Mouse (Mus musculus) ES-E14 (cell line): ENCODE data around the gene Hint1. TPM values are rescaled to one million over a fixed set of nuclear protein-coding genes. Genes with fewer than 3 reads are reported as not detected.

Experiments
- DNase-seq: peaks from one replicate; pipeline ENCODE4 v3.0.0-alpha.2; 2013; ENCODE audit warnings: low read depth, low spot score
- H3K27ac ChIP-seq: 2 replicates; pipeline ENCODE4 v1.5.1; 2012; ENCODE audit warnings: low read depth, mild to moderate bottlenecking, low read length, moderate library complexity, mixed read lengths; ENCODE audit not compliant: poor library complexity, insufficient read depth, severe bottlenecking
- H3K36me3 ChIP-seq: 2 replicates; pipeline ENCODE4 v1.6.1; 2012; ENCODE audit warnings: mild to moderate bottlenecking, low read length, moderate library complexity, mixed read lengths; ENCODE audit not compliant: control insufficient read depth, poor library complexity, insufficient read depth, severe bottlenecking
- H3K4me1 ChIP-seq, 2 experiments: fragments of 150-350 bp in 1 of 2; sonication (generic) in 1 of 2; 2 replicates each; pipeline ENCODE4 v1.6.1; 2012; ENCODE audit warnings: low read length in 2 of 2, mild to moderate bottlenecking in 1 of 2, mixed read lengths in 1 of 2; ENCODE audit not compliant: control insufficient read depth in 2 of 2, insufficient read depth in 2 of 2, poor library complexity in 1 of 2
- H3K4me3 ChIP-seq, 2 experiments: fragments of 150-350 bp in 1 of 2; sonication (generic) in 1 of 2; 2 replicates each; pipeline ENCODE4 v1.5.1; 2012; ENCODE audit warnings: low read length in 2 of 2, low read depth in 1 of 2, mild to moderate bottlenecking in 1 of 2, mixed read lengths in 1 of 2; ENCODE audit not compliant: insufficient read depth in 1 of 2, poor library complexity in 1 of 2, severe bottlenecking in 1 of 2
- H3K9ac ChIP-seq: 2 replicates; pipeline ENCODE4 v1.6.1; 2012; ENCODE audit warnings: low read depth, mild to moderate bottlenecking, low read length, mixed read lengths; ENCODE audit not compliant: poor library complexity, insufficient read depth, severe bottlenecking
- H3K9me3 ChIP-seq: fragments of 150-350 bp; sonication (generic); 2 replicates; pipeline ENCODE4 v1.6.1; 2012; ENCODE audit warnings: low read depth, mild to moderate bottlenecking, low read length; ENCODE audit not compliant: control insufficient read depth, insufficient read depth
- CHD2 ChIP-seq: IDR thresholded peaks from 2 replicates; pipeline ENCODE4 v1.6.1; 2014; ENCODE audit warnings: mild to moderate bottlenecking, low read depth, low read length, inconsistent platforms
- HCFC1 ChIP-seq: IDR thresholded peaks from 2 replicates; pipeline ENCODE4 v1.6.1; 2012; ENCODE audit warnings: low read length, inconsistent platforms, borderline replicate concordance; ENCODE audit not compliant: insufficient read depth
- MAFK ChIP-seq: IDR thresholded peaks from 2 replicates; pipeline ENCODE4 v1.6.1; 2014; ENCODE audit warnings: mild to moderate bottlenecking, low read depth, low read length, inconsistent platforms; ENCODE audit not compliant: insufficient read depth
- ZC3H11A ChIP-seq: IDR thresholded peaks from 2 replicates; pipeline ENCODE4 v1.6.1; 2012; ENCODE audit warnings: low read depth, mild to moderate bottlenecking, inconsistent platforms, low read length, borderline replicate concordance
- ZNF384 ChIP-seq: IDR thresholded peaks from 2 replicates; pipeline ENCODE4 v1.6.1; 2012; ENCODE audit warnings: low read depth, low read length, inconsistent platforms
- in situ Hi-C, 2 experiments: fragments of 600-800 bp; cut with MboI; formaldehyde crosslinking; loops; one replicate each; pipeline ENCODE4 v1.15.1; 2025; ENCODE audit warnings: low sequenced_read_pairs in 2 of 2, inconsistent platforms in 1 of 2; ENCODE audit not compliant: unreplicated experiment in 2 of 2
- total RNA-seq: library from RNA; depleted of rRNA; stranded (reverse); fragments of 300-350 nt; gene quantifications from 2 replicates; pipeline ENCODE4 v1.2.3, GENCODE M21; 2012

The Hint1 gene
- total RNA-seq, 1 experiment = 707 TPM

- H3K9ac ChIP-seq = no peak overlapping the region
- no peaks in the 10 kb centered on the region for H3K4me1 ChIP-seq
- H3K4me3 ChIP-seq = no peak overlapping the region
These were observed 39.4 kb upstream of the Hint1 start for GRCm38 (mm10) chr11:54826819-54827218.

GRCm38 (mm10) chr11:54833833-54834232 is 32.4 kb upstream of the Hint1 start:
- in situ Hi-C loops = no loop called here

More at GRCm38 (mm10) chr11:54826819-54827218, 39.4 kb upstream of the Hint1 start:
- Histone ChIP-seq H3K9me3 (no peaks in the 10 kb centered on the region), H3K27ac (no peak overlapping the region), H3K36me3 (no peaks in the 10 kb centered on the region)
- DNase-seq = no peak
- in situ Hi-C loops = no loop called here
- no peak for TF ChIP-seq ZNF384
- TF ChIP-seq MAFK = no peak
- no peak for TF ChIP-seq ZC3H11A
- TF ChIP-seq HCFC1 = no peak
- TF ChIP-seq CHD2 = no peak

GRCm38 (mm10) chr11:54834596-54834995 is 31.6 kb upstream of the Hint1 start:
- no peaks in the 10 kb centered on the region for H3K4me1 ChIP-seq
- TF ChIP-seq CHD2 (no peak), ZC3H11A (no peak), MAFK (no peak), ZNF384 (no peak), HCFC1 (no peak)
- in situ Hi-C loops = no loop called here

More at GRCm38 (mm10) chr11:54833833-54834232, 32.4 kb upstream of the Hint1 start:
- no peak overlapping the region for H3K9ac ChIP-seq
- H3K4me1 ChIP-seq = no peaks in the 10 kb centered on the region
- no peaks in the 10 kb centered on the region for H3K9me3 ChIP-seq
- no peaks in the 10 kb centered on the region for H3K36me3 ChIP-seq
- DNase-seq = no peak
- TF ChIP-seq ZC3H11A = no peak
- no peak for TF ChIP-seq ZNF384
- no peak for TF ChIP-seq HCFC1
- TF ChIP-seq MAFK = no peak
- TF ChIP-seq CHD2 = no peak
- no peak overlapping the region for H3K27ac ChIP-seq
- no peak overlapping the region for H3K4me3 ChIP-seq

GRCm38 (mm10) chr11:54836106-54836505 is 30.1 kb upstream of the Hint1 start:
- Histone ChIP-seq H3K4me3 (no peak overlapping the region), H3K9ac (no peak overlapping the region), H3K36me3 (no peaks in the 10 kb centered on the region; the same call in 1 of the 2 replicates), H3K27ac (no peak overlapping the region), H3K4me1 (no peaks in the 10 kb centered on the region), H3K9me3 (no peaks in the 10 kb centered on the region)
- in situ Hi-C loops = no loop called here
- no peak for TF ChIP-seq MAFK
- no peak for TF ChIP-seq HCFC1
- TF ChIP-seq ZC3H11A = no peak
- TF ChIP-seq CHD2 = no peak
- TF ChIP-seq ZNF384 = no peak
- DNase-seq = no peak

More at GRCm38 (mm10) chr11:54834596-54834995, 31.6 kb upstream of the Hint1 start:
- Histone ChIP-seq H3K36me3 (no peaks in the 10 kb centered on the region), H3K27ac (no peak overlapping the region), H3K4me3 (no peak overlapping the region), H3K9me3 (no peaks in the 10 kb centered on the region), H3K9ac (no peak overlapping the region)
- peak; percentile 84 for DNase-seq

- Histone ChIP-seq H3K4me3 (no peak overlapping the region), H3K4me1 (peaks cover under 1 to 4% of the 10 kb centered on the region in 2 experiments; a peak in 2 of 4 replicates), H3K27ac (no peak overlapping the region), H3K9me3 (no peaks in the 10 kb centered on the region), H3K36me3 (no peaks in the 10 kb centered on the region; the same call in 1 of the 2 replicates), H3K9ac (no peak overlapping the region)
- in situ Hi-C loops = no loop called here
- DNase-seq = no peak
- no peak for TF ChIP-seq ZNF384
- TF ChIP-seq MAFK = no peak
- TF ChIP-seq HCFC1 = no peak
- no peak for TF ChIP-seq CHD2
- TF ChIP-seq ZC3H11A = no peak
These were observed 26.5 kb upstream of the Hint1 start for GRCm38 (mm10) chr11:54839696-54840095.
